Mouse (Mus musculus) forebrain, postnatal 0 days (tissue): ENCODE measurements around the gene Sash3. TPM values are rescaled to one million over a fixed set of nuclear protein-coding genes. Genes with fewer than 3 reads are reported as not detected.

Source experiments
- ATAC-seq: fragments of 200-750 bp; cut with Nextera tagmentation; 2 replicates; pipeline ENCODE4 v1.8.0; 2017; ENCODE audit warnings: mild to moderate bottlenecking, moderate library complexity
- DNase-seq: peaks from one replicate; pipeline ENCODE4 v3.0.0-alpha.2; 2015
- H3K27ac ChIP-seq: fragments of 300-500 bp; sonication (generic); 2 replicates; pipeline ENCODE4 v1.5.1; 2014; ENCODE audit warnings: low read depth, mild to moderate bottlenecking, antibody characterized with exemption, low read length, moderate library complexity, mixed read lengths
- H3K27me3 ChIP-seq: fragments of 300-500 bp; sonication (generic); 2 replicates; pipeline ENCODE4 v1.6.1; 2014; ENCODE audit warnings: mild to moderate bottlenecking, low read length, mixed read lengths; ENCODE audit not compliant: insufficient read depth
- H3K36me3 ChIP-seq: fragments of 300-500 bp; sonication (generic); 2 replicates; pipeline ENCODE4 v1.6.1; 2014; ENCODE audit warnings: mild to moderate bottlenecking, moderate library complexity; ENCODE audit not compliant: insufficient read depth
- H3K4me1 ChIP-seq: fragments of 300-500 bp; sonication (generic); 2 replicates; pipeline ENCODE4 v1.6.1; 2014; ENCODE audit warnings: antibody characterized with exemption; ENCODE audit not compliant: insufficient read depth
- H3K4me2 ChIP-seq: fragments of 300-500 bp; sonication (generic); 2 replicates; pipeline ENCODE4 v1.6.1; 2014; ENCODE audit warnings: low read depth, mild to moderate bottlenecking, moderate library complexity
- H3K4me3 ChIP-seq: fragments of 300-500 bp; sonication (generic); 2 replicates; pipeline ENCODE4 v1.5.1; 2014; ENCODE audit warnings: low read depth, low read length, mixed read lengths
- H3K9ac ChIP-seq: fragments of 300-500 bp; sonication (generic); 2 replicates; pipeline ENCODE4 v1.6.1; 2014; ENCODE audit warnings: mild to moderate bottlenecking
- H3K9me3 ChIP-seq: fragments of 300-500 bp; sonication (generic); 2 replicates; pipeline ENCODE4 v1.6.1; 2016; ENCODE audit warnings: low read length
- CTCF ChIP-seq: sonication (generic); IDR thresholded peaks from 2 replicates; pipeline ENCODE4 v1.5.1; 2016; ENCODE audit warnings: antibody characterized with exemption, control low read depth, low read depth
- WGBS: fragments of 180-500 bp; shearing (Covaris S2); extraction: QIAGEN DNeasy Blood & Tissue Kit; methylation state at CpG from one replicate; pipeline ENCODE4 v1.1.7; 2014; 5-methylcytosine and 5-hydroxymethylcytosine counted together
- polyA plus RNA-seq: library from polyadenylated mRNA; unstranded; fragments of >200 nt; fragmentation: Nextera tagmentation; extraction: Ambion mirVana; gene quantifications from 2 replicates; pipeline ENCODE4 v1.2.1, GENCODE M21; 2015
- total RNA-seq: library from RNA; depleted of rRNA; stranded (reverse); fragments of >200 nt; gene quantifications from 2 replicates; pipeline ENCODE4 v1.2.3, GENCODE M21; 2014

The Sash3 gene
- total and polyA plus RNA-seq, 2 experiments from 2014 or later = 1.3 to 1.9 TPM

GRCm38 (mm10) chrX:48193235-48194152, 47.3 kb downstream of the Sash3 start:
- Histone ChIP-seq H3K27me3 (no peaks in the 10 kb centered on the region), H3K4me2 (no peak overlapping the region), H3K27ac (no peak overlapping the region), H3K9me3 (no peaks in the 10 kb centered on the region), H3K36me3 (peaks cover 9% of the 10 kb centered on the region; the same call in 1 of the 2 replicates), H3K4me3 (no peak overlapping the region), H3K4me1 (no peaks in the 10 kb centered on the region), H3K9ac (no peak overlapping the region)
- ATAC-seq (no peak), DNase-seq (no peak)
- 62% methylated on average over 14 of the region's 14 CpGs for WGBS
- TF ChIP-seq CTCF = no peak

- DNase-seq = no peak
- Histone ChIP-seq H3K4me3 (no peak overlapping the region), H3K9me3 (no peaks in the 10 kb centered on the region), H3K4me2 (no peak overlapping the region), H3K9ac (no peak overlapping the region), H3K4me1 (no peaks in the 10 kb centered on the region), H3K36me3 (no peaks in the 10 kb centered on the region), H3K27ac (no peak overlapping the region), H3K27me3 (no peaks in the 10 kb centered on the region)
- no peak for ATAC-seq
- TF ChIP-seq CTCF = no peak
- WGBS = 69% methylated on average over 3 of the region's 3 CpGs
Measured at GRCm38 (mm10) chrX:48197856-48198255, 51.6 kb downstream of the Sash3 start.

GRCm38 (mm10) chrX:48199026-48199425, 52.8 kb downstream of the Sash3 start:
- Histone ChIP-seq H3K4me3 (no peak overlapping the region), H3K36me3 (no peaks in the 10 kb centered on the region), H3K4me2 (no peak overlapping the region), H3K27me3 (no peaks in the 10 kb centered on the region), H3K9me3 (no peaks in the 10 kb centered on the region), H3K9ac (no peak overlapping the region), H3K27ac (no peak overlapping the region), H3K4me1 (no peaks in the 10 kb centered on the region)
- WGBS = 74% methylated on average over 2 of the region's 2 CpGs
- no peak for TF ChIP-seq CTCF
- ATAC-seq (no peak), DNase-seq (no peak)

GRCm38 (mm10) chrX:48200699-48201098, 54.5 kb downstream of the Sash3 start:
- Histone ChIP-seq H3K27ac (no peak overlapping the region), H3K4me3 (no peak overlapping the region), H3K9me3 (no peaks in the 10 kb centered on the region), H3K27me3 (no peaks in the 10 kb centered on the region), H3K4me1 (0 out of 2 replicates have a peak, but pooled peaks cover 2% of the 10 kb centered on the region), H3K36me3 (no peaks in the 10 kb centered on the region), H3K9ac (no peak overlapping the region), H3K4me2 (no peak overlapping the region)
- ATAC-seq (no peak), DNase-seq (no peak)
- WGBS = 86% methylated on average over 3 of the region's 3 CpGs
- no peak for TF ChIP-seq CTCF

GRCm38 (mm10) chrX:48201973-48202372, 55.7 kb downstream of the Sash3 start:
- no peak for TF ChIP-seq CTCF
- Histone ChIP-seq H3K9ac (no peak overlapping the region), H3K4me3 (no peak overlapping the region), H3K4me2 (no peak overlapping the region), H3K4me1 (0 out of 2 replicates have a peak, but pooled peaks cover 8% of the 10 kb centered on the region), H3K27ac (no peak overlapping the region), H3K9me3 (no peaks in the 10 kb centered on the region), H3K36me3 (no peaks in the 10 kb centered on the region), H3K27me3 (no peaks in the 10 kb centered on the region)
- 87% methylated on average over 7 of the region's 7 CpGs for WGBS
- no peak for DNase-seq
- no peak for ATAC-seq

GRCm38 (mm10) chrX:48202436-48202835, 56.2 kb downstream of the Sash3 start:
- no peak overlapping the region for H3K4me3 ChIP-seq
- H3K9me3 ChIP-seq = no peaks in the 10 kb centered on the region
- TF ChIP-seq CTCF = no peak
- no peak overlapping the region for H3K4me2 ChIP-seq
- WGBS = 86% methylated on average over 7 of the region's 7 CpGs
- H3K27ac ChIP-seq = no peak overlapping the region
- DNase-seq (no peak), ATAC-seq (no peak)
- no peaks in the 10 kb centered on the region for H3K36me3 ChIP-seq
- no peaks in the 10 kb centered on the region for H3K27me3 ChIP-seq
- H3K4me1 ChIP-seq = 0 out of 2 replicates have a peak, but pooled peaks cover 8% of the 10 kb centered on the region
- H3K9ac ChIP-seq = no peak overlapping the region

GRCm38 (mm10) chrX:48202995-48203394, 56.8 kb downstream of the Sash3 start:
- Histone ChIP-seq H3K4me2 (no peak overlapping the region), H3K27me3 (no peaks in the 10 kb centered on the region), H3K4me3 (no peak overlapping the region), H3K27ac (no peak overlapping the region), H3K9me3 (no peaks in the 10 kb centered on the region), H3K4me1 (0 out of 2 replicates have a peak, but pooled peaks cover 8% of the 10 kb centered on the region), H3K9ac (no peak overlapping the region), H3K36me3 (no peaks in the 10 kb centered on the region)
- 76% methylated on average over 4 of the region's 4 CpGs for WGBS
- no peak for ATAC-seq
- no peak for TF ChIP-seq CTCF
- DNase-seq = no peak
